Mouse (Mus musculus) R1 (cell line): ENCODE measurements around the gene Suco.

Source experiments
- DNase-seq: peaks from one replicate; pipeline ENCODE4 v3.0.0-alpha.2; 2018; ENCODE audit warnings: low read depth, low spot score

Gene Suco

DNA sequence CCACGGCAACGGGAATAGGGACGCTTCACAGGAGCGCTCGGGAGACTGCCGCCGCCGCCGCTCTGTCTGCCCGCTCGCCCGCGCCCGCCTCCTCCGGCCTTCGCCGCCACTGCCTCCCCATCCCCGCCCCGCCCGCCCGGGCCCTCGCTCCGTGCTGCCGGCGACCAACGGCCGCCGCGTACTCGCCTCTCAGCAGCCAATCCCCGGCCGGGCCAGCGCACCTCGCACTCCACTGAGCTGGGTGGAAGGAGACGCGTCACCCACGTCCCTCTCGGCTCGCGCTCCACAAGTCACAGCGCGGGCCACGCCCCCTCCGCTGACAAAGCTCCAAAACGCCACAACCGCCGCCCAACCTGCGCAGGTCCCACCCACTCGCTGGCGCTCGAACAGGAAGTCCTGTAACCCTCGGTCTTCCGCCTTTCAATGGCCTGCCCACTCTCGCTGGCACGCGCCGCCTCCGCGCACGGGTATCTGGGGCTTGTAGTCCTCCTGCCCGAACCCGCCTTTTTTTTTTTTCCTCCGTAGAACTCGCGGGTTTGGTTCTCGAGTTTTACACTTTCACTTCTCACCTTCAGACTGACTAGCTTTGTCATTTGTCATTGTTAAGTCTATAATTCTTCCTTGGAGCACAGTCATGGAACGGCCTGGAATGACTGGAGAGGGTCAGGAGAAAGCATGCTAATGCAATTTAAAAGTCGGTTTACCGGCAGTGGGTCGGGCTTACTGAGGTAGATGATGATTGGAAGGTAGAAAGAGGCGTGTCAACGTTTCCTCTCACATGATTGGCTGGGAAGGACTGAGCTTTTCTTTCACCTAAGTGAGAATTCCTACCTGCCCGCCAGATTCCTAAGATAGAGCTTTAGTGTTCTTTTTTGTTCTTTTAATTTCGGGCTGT is at the start of gene Suco:
Gene Suco (minus strand): TSS at position 130 of the 895 bp plus-strand sequence.
- DNase-seq: peak; percentile 99

DNA sequence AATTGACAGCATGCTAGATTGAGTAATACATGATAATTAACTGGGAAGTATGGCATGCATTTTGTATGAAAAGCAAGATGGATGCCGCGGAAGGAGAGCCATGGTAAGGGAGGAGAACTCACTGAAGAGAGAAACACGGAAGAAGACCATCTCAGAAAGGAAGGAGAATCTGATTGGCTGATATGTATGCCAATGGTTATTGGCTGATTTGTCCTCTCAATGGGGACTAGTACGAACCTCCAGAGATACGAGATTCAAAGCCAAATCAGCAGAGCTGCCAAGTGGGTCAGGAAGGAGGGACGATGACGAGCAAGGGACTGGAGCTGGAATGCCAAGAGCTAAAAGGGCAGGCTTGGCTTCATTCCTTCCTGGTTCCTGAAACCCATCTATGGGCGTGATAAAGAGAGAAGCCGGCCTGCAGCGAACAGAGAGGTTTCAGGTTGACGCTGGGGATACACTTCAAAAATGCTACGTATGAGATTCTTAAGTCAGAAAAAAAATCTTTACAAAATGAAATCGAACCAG is 48.9 kb upstream of the Suco start:
- DNase-seq: no peak

DNA sequence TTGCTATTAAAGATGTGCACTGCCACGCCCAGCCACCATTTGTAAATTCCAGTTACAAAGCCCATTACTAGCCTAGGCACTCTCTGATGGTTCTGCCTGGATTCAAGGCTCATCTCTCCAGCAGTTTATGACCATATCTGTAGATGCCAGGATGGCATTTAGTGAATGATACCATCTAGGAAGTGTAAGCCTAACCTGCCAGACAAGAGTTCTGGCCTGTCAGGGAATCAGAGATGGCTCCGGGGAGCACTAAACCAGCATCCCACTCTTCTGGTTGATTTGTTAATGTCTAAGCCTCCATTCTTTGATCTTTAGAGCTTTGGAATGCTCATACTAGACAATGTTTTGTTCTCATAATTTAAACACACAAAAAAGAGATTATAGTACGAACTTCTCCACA is 47.8 kb upstream of the Suco start:
- no peak for DNase-seq

DNA sequence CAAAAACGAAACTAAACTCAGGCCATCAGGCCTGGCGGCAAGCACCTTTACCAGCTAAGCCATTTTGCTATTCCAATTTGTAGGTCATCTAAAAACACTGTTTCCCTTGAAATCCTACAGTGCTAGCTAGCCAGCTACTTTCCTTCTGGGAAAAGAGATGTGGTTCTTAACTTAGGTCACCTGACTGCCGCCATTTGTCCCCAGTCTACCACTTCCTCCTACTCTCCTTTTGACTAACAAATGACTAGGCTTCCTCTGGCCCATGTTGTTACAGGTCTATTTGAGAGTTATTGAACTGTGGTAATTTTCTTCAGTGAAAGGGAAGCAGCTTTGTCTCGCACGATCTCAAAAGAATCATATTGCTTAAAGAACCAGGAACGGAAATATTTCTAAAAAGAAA is 45.4 kb upstream of the Suco start:
- DNase-seq: no peak

DNA sequence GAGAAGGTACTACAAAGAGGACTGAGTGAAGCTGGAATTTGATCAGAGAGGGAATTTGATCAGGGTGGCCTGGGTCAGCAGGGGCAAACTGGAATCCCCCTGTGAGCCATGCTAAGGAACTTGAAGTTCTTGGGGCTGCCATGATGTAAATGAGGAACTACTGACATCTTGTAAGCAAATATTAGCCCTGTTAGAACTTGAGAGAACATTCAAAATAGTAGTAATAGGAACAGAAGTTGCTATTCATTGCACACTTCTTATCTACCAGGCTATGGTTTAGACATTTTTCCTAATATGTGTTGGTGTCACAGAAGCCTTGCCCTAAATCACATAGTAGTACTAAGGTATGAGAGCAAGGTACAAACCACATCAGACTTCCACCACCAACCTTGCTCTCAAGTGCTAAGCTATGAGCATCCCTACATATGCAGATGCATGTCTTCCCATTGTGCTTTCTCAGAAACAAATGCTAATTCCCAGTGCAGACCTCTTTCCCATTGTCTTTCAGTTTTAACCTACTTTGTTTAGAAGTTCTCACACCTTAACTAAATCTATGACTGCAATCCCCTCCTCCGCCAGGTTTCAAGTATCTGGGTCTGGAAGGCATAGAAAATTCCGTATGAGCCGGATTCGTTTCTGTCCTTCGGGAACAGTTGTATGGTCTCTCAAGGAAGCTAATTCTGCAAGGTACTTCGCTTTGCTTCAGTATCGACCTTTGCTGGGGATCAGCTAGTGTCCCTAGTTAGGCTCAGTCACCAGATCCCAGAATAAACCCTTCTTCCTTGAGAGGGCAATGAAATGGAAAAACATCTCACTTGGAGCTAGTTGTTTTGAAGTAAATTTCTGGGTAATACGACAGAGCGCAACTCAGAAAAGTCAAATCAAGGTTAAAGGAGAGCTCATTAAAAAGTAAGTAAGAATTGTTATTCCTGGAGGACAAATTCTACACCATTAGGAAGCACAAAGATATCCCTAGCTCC is 44.3 kb upstream of the Suco start:
- DNase-seq: peak; percentile 63

DNA sequence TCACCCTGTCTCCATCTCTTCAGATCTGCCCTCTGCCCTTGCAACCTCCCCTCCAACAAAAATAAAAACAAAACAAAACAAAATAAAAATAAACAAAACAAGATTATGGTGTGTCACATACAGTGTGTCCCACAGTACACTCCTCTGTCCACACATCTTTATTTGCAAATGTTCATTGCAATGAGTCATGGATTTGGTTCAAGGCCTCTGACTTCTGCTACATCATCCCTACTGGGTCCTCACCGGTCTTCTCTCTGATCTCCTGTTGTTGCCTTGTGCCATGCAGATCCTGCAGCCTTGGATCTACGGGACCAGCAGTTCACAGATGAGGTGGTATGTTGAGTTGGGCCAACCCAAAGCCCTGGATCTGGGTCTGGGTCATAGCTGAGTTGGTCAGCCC is 43.1 kb upstream of the Suco start:
- no peak for DNase-seq

DNA sequence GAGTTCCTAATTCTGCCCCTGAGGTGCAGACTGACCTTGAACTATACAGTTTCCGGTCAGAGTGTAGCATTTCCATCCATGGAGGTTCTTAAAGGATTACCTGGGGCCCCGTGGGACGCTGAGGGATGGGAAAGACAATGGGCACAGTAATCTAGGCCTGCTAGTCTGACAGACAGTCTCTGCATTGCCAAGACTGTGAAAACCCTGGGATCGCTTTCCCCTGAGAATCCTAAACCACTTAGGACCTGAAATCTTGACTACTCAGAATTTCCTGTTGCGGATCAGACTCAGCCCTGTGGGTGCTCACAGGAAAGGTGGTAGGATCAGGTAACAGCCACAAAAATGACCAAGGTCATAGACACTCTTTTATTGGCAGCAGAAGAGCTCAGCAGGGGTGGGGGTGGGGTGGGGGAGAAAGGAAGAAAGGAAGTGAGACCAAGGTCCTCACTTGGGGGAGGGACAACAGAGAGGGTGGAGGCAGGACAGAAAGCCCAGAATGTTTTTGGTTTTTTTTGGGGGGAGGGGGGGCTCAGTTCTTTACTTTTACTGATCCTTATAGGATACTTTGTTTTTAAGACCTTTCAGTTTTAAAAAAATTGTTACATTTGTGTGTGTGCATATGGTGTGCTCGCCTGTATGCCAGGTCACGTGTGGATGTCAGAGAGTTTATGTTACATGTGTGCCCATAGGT is 42.3 kb upstream of the Suco start:
- DNase-seq: peak; percentile 90

DNA sequence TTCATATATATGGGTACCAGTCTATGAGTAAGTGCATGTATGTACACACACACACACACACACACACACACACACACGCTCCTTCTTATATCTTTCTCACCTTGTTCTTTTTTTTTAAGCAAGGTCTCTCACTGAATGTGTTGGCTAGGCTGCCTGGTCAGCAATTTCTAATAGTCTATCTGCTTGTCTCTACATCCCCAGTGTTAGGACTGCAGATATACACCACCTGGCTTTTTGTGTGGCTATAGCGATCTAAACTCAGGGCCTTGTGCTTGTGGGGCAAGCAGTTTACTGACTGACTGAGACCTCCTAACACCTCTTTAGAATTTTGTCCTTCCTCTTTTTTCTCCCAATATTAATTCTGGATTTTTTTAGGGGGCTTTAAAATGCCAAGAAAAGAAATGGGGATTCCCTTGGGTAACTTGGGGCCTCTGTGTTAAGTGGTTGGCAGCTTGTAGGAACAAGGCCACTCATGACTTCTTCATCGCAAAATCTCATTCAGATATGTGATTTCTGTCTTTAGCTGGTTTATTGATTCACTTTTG is 41.5 kb upstream of the Suco start:
- no peak for DNase-seq

DNA sequence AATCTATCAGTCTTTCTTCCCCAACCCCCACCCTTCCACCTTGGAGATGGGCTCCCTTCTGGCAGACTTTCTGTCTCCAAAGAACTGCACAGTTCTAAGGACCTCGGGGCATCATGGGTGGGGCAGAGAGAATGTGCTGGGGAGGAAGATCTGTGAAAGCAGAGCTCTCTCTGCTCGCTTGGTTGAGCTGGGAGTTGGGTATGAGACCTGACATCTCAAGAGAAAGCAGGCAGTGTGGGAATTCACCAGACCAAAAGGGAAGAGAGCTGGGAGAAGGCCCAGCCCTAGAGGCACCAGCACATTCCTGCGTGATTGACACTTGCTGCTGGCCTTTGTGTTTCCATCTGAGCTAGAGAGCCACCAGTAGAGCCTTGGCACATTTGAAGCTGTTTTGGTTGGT is 39.6 kb upstream of the Suco start:
- peak; percentile 33 for DNase-seq

DNA sequence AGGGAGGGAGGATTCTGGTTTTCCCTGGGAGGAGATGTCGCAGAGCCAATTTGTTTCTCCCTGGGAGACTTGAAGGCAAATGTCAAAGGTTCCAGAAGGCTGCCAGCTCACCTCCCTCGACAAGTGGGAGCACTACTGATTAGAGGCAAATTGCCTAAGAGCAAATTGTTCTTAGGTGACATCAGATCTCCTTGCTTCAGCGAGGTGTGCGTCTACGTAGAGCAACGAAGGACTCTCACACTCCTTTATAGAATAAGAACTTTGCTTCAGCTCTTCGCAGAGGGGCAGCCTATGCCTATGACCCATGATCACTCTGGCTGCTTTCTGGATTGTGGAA is 37.1 kb upstream of the Suco start:
- DNase-seq: no peak

DNA sequence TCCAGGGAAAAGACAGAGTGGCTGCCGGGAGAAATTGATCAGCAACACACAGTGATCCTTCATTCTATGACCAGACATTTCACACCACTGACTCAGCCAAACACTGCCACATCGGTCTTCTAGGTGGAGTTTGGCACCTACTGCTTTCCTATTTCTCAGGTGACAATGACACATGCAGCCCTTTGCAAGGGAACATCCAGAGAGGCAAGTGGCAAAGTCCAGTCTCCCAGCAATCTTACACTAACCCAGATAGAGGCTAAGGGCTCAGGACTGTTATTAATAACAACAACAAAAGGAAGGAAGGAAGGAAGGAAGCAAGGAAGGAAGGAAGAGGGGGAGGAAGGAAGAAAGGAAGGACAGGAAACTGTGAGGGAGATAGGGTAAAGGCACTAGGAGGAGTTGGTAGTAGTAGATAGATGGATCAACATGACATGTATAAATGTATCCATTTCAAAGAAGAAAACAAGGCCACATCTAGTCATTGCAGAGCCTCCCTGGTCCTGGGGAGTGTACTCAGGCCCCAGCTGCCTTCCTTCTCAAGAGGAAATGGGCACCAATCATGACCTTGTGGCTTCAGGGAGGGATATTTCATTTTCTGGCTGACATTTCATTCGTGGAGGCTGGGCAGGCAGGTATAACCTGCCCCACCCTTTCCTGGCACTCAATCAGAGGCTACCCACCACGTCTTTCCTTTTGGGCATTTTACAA is 36.6 kb upstream of the Suco start:
- no peak for DNase-seq

DNA sequence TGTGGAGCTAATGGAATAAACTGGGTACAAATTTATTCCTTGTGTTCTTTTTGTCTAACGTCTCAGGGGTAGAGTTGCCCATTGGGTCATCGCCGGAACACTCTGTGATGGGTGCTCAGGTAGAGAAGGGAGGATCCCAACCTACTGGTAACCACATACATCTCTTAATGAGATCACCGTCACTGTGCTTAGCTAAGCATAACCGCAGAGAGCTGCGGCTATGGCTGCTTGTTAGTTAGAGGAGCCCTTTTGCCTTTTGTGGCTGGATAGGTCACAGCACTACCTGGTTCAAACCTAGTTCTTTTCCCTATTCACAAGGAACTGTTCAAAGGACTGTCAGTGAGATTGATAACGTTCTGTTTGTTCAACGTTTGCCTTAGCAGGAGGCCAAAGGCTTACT is 32.6 kb upstream of the Suco start:
- DNase-seq: no peak

DNA sequence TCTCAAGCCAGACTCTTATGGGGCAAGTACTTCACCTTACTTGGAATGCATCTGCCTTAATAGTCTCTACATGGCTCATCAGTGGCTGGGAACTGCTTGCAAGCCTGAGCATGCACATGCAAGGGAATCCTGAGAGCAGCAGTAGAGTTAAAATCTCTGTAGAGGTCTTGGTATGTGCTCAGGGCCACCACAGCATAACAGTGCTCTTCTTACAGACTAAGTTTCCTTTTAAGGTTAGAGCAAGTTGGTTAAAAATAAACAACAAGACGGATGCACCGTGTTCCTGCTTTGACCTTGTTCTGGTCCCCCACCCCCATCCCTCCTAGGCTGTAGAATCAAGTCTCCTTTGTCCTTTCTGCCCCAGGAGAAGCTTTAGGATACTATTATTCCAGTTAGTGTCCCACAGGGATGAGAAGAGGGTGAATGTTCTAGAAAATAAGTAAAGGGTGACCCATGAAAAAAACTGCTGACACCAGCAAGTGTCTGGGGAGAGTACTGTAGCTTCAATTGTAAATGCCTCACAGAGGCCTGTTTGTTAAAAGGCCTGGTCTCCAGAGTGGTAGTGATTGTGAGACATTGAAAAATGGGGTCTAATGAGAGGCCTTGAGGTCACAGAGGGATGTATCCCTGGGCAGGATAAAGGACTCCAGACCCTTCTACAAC is 31.4 kb upstream of the Suco start:
- no peak for DNase-seq

DNA sequence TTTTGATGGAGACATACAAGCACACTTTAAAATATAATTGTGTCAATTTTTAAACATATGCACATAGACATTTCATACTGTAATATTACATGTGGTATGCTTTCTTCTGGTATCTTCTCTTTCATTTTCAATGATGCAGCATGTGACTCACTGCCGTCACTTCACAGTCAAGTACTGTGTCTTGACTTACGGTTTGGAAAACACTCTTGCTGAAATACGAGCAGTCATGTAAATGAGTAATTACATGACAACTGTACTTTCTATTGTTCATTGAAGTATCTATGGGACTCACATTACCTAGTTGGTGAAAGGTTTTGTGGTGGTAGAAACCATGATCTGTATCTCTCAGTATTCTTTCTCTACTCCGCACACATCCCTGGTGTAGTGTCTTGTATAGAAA is 30.6 kb upstream of the Suco start:
- DNase-seq: no peak

DNA sequence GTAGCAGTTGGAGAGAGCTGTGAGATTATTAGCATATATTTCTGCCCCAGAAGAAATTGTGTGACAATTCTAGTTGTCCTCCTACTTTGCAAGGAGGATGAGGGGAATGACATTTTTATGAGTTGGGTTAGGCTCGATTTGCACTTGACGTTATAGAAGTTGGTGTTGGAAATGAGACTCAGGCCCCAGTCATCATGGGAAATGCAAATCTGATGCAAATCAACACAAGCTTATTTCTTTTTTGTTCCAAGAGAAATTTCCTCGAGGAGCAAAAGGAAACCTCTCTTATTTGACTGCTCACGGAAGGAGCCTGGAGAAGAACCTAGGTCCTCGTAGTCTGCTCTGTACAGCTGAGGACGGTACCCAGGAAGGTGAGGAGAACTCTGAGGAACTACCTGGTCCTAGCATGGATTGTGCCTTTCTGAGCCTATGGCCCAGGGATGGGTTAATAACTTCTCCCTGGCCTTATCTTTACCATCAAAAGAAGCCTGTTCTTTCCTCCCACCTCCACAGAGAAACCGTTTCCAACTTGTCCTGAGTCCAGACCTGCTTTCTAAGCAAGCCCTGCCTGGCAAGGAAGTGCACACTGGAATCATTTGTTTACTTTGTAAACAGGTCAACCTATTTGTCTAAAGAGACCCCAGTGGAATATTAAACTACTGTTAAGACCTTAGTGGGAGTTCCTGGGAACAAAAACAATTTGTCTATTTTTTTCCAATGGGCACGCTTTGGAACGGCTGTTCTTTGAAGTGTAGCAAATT is 26.4 kb upstream of the Suco start:
- DNase-seq: no peak

DNA sequence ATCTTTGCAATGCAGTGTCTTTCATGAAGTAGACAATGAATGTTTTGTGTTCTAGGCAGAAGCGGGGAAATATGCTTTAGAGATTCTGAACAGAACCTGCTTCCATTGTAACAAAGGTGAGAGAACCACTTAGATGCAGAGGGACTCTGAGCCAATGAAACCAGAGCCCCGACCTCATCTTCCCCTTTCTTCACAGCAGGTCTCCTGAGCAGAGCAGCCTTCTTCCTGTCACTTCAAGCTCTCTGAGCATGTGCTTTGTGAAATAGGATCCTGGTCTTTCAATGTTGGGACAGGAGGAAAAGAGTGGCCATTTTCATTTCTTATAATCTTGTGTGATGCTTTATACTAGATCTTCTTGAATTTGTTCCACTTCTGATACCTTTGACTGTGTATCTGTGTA is 23.6 kb upstream of the Suco start:
- no peak for DNase-seq

DNA sequence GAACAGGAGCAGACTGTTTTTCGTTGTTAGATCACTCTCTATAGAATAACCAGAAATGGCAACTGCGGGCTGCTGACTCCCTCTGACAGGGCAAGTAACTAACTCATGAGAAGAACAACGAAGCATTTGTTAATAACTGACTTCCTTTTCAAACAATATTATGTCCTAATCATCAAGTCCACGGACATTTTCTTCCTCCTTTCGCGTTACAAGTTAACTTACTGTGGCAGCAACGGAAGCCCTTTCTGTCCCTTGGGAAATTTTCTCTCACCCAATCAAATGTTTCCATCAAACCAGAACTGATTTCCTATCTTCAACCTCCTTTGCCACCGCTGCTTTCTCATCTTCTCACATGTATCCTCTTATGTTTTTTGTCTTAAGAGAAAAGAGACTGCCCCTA is 20.8 kb upstream of the Suco start:
- no peak for DNase-seq

DNA sequence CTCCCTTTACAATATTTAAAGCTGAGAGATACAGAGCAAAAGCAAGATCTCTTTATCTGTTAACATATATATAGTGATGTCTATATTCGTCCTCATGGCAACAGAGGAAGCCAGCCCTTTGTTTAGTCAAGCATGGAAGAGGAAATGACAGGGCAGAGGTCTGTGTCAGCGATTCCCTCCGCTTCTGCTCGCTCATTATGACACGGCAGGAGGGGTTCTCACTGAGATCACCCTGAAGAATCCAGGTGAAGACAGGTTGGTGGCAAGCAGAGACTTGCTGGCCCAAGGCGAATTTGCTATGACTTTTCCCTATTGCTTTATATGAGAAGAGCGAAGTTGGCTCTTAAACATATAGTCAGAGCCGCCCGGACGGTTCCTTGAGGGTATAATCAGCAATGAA is 19.6 kb upstream of the Suco start:
- DNase-seq: no peak

DNA sequence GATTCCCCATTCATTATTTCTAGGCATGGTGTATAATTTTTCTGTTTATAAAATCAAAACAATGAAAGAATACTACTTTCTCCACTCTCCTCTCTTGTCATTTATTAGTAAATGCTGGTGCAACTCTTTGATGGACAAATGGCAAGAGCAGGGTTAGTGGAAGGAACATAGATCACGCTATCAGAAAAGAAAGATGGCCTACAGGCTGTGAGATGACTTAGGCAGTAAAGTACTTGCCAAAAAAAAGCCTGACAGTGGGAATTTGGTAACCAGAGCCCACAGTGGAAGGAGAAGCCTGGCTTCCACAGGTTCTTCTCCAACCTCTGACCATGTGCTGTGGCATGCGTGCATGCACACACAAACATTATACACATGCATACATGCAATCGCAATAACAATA is 18.5 kb upstream of the Suco start:
- no peak for DNase-seq

DNA sequence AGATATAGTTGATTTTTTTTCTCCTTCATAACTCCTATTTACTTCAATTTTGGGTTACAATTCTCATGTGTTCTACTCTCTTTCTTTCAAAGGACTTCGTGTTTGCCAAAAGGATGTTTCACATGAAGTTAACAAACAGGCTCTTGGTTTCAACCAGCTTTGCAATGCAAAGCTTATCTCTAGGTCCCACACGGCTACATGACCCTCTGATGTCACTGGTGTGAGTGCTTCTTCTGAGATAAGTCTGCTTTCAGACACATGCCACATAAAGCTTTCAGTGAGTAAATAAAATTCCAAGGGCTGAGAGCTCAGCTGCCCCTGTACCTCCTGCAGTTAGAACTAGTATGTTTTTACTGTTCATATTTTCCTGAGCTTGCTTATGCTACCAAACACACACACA is 18.1 kb upstream of the Suco start:
- no peak for DNase-seq
